ENCODE assay signal across 17 mouse cellular contexts in genomic region chr15:79364120-79364519, GRCm38 (mm10). TPM values are rescaled to one million over a fixed set of nuclear protein-coding genes. Genes with fewer than 3 reads are reported as not detected.
DNase-seq lines count a peak whose midpoint lies in the region; ATAC-seq and TF ChIP-seq lines count a peak whose summit lies in the region.
"Had no signal": no experiment of that assay in that cellular context is flagged by ENCODE, and none has a peak within 500 bp of the region (broad histone marks: within the 10 kb centered on the region; RNA-seq: fewer than 3 reads in every experiment).

No protein-coding gene starts in this region.

- H3K36me3 ChIP-seq in heart, embryonic 11.5 days (ENCODE audit: control insufficient read depth, insufficient read depth, low read length), result peaks cover 24% of the 10 kb centered on the region
- peaks cover 54% of the 10 kb centered on the region for H3K36me3 ChIP-seq in kidney, embryonic 14.5 days (ENCODE audit: control insufficient read depth, insufficient read depth, low read length)
- peaks cover 41% of the 10 kb centered on the region for H3K36me3 ChIP-seq in kidney, embryonic 16.5 days (ENCODE audit: insufficient read depth, low read length)
- H3K36me3 ChIP-seq in E14TG2a.4 (ENCODE audit: insufficient read depth, low read length), result peaks cover 96% of the 10 kb centered on the region
- peaks cover 85% of the 10 kb centered on the region for H3K36me3 ChIP-seq in limb, embryonic 10.5 days

- no peak overlapping the region for H3K4me3 ChIP-seq in heart, embryonic 11.5 days (ENCODE audit: low read depth, low read length)
- H3K4me3 ChIP-seq in kidney, embryonic 14.5 days (ENCODE audit: low read length), result no peak overlapping the region
- H3K4me3 ChIP-seq in kidney, embryonic 16.5 days (ENCODE audit: low read length), result no peak overlapping the region
- H3K4me3 ChIP-seq in E14TG2a.4 (replicated peaks; ENCODE audit: low read length), result peak overlapping the region; percentile 35; the same call in 1 of the 2 replicates
- H3K4me3 ChIP-seq in limb, embryonic 10.5 days, result no peak overlapping the region
- H3K4me3 ChIP-seq: forebrain, embryonic 15.5 days; hindbrain, embryonic 15.5 days had no signal

- 0 out of 2 replicates have a peak overlapping the region, but pooled peaks have one; percentile 17 for H3K27ac ChIP-seq in heart, embryonic 11.5 days (ENCODE audit: low read depth, low read length)
- H3K27ac ChIP-seq in kidney, embryonic 14.5 days (ENCODE audit: low read depth, low read length), result peak overlapping the region; percentile 24; the same call in 1 of the 2 replicates
- H3K27ac ChIP-seq in kidney, embryonic 16.5 days (ENCODE audit: low read length), result no peak overlapping the region
- 0 out of 2 replicates have a peak overlapping the region, but pooled peaks have one; percentile 2 for H3K27ac ChIP-seq in limb, embryonic 10.5 days
- H3K27ac ChIP-seq: forebrain, embryonic 15.5 days; hindbrain, embryonic 15.5 days had no signal

- no peaks in the 10 kb centered on the region for H3K9me3 ChIP-seq in heart, embryonic 11.5 days (replicated peaks; ENCODE audit: control insufficient read depth, low read length)
- no peaks in the 10 kb centered on the region for H3K9me3 ChIP-seq in kidney, embryonic 14.5 days (ENCODE audit: control insufficient read depth, low read length)
- no peaks in the 10 kb centered on the region for H3K9me3 ChIP-seq in kidney, embryonic 16.5 days (ENCODE audit: low read length)
- H3K9me3 ChIP-seq in E14TG2a.4 (ENCODE audit: low read length), result no peaks in the 10 kb centered on the region
- no peaks in the 10 kb centered on the region for H3K9me3 ChIP-seq in limb, embryonic 10.5 days (replicated peaks)
- H3K9me3 ChIP-seq: forebrain, embryonic 15.5 days; G1E; hindbrain, embryonic 15.5 days had no signal

- 57% methylated on average over 6 of the region's 6 CpGs for WGBS in heart, embryonic 11.5 days (ENCODE audit: insufficient replicate concordance)
- WGBS in kidney, embryonic 14.5 days, result 61% methylated on average over 6 of the region's 6 CpGs
- 62% methylated on average over 6 of the region's 6 CpGs for whole genome bisulfite sequencing in kidney, embryonic 16.5 days
- WGBS in limb, embryonic 10.5 days, result 75% methylated on average over 6 of the region's 6 CpGs

- no peaks in the 10 kb centered on the region for H3K27me3 ChIP-seq in heart, embryonic 11.5 days (ENCODE audit: control insufficient read depth, insufficient read depth, low read length)
- no peaks in the 10 kb centered on the region for H3K27me3 ChIP-seq in kidney, embryonic 14.5 days (ENCODE audit: control insufficient read depth, insufficient read depth, low read length)
- H3K27me3 ChIP-seq in kidney, embryonic 16.5 days (ENCODE audit: insufficient read depth, low read length), result no peaks in the 10 kb centered on the region
- no peaks in the 10 kb centered on the region for H3K27me3 ChIP-seq in E14TG2a.4 (ENCODE audit: insufficient read depth, low read length)
- no peaks in the 10 kb centered on the region for H3K27me3 ChIP-seq in limb, embryonic 10.5 days (ENCODE audit: low read depth, poor library complexity, severe bottlenecking)
- H3K27me3 ChIP-seq: forebrain, embryonic 15.5 days; hindbrain, embryonic 15.5 days had no signal

- DNase-seq in heart, postnatal 36 days, result no peak
- no peak for DNase-seq in limb, embryonic 10.5 days (ENCODE audit: low spot score)
- DNase-seq in right cerebral cortex, adult 18-20 months, result no peak
- DNase-seq: adrenal gland, adult 8-10 months; adrenal gland, postnatal 36 days; cerebellum, adult 2 months; cerebellum, postnatal 10 days; gastrocnemius, postnatal 36 days; heart, postnatal 10 days had no signal

- no peak overlapping the region for H3K4me2 ChIP-seq in heart, embryonic 11.5 days
- no peak overlapping the region for H3K4me2 ChIP-seq in kidney, embryonic 14.5 days (replicated peaks; ENCODE audit: low read depth, low read length)
- no peak overlapping the region for H3K4me2 ChIP-seq in kidney, embryonic 16.5 days (replicated peaks; ENCODE audit: low read depth, low read length)
- H3K4me2 ChIP-seq: forebrain, embryonic 15.5 days; hindbrain, embryonic 15.5 days had no signal

- no peak for ATAC-seq in heart, embryonic 11.5 days (replicated peaks; ENCODE audit: insufficient number of reproducible peaks, low FRiP score, low TSS enrichment)
- ATAC-seq in kidney, embryonic 14.5 days (ENCODE audit: low FRiP score, low TSS enrichment), result no peak
- no peak for ATAC-seq in kidney, embryonic 16.5 days (ENCODE audit: low FRiP score, low TSS enrichment)
- ATAC-seq: forebrain, embryonic 15.5 days; intestine, embryonic 16.5 days had no signal

- H3K9ac ChIP-seq in heart, embryonic 11.5 days (ENCODE audit: low read depth, low read length), result peak overlapping the region; percentile 2; the same call in 1 of the 2 replicates
- no peak overlapping the region for H3K9ac ChIP-seq in kidney, embryonic 14.5 days (ENCODE audit: low read depth, low read length)
- H3K9ac ChIP-seq in kidney, embryonic 16.5 days (replicated peaks; ENCODE audit: low read length), result no peak overlapping the region
- H3K9ac ChIP-seq: forebrain, embryonic 15.5 days; hindbrain, embryonic 15.5 days had no signal

- peaks cover 43% of the 10 kb centered on the region for H3K4me1 ChIP-seq in heart, embryonic 11.5 days (ENCODE audit: control insufficient read depth, insufficient read depth, low read length)
- H3K4me1 ChIP-seq in kidney, embryonic 14.5 days (ENCODE audit: control insufficient read depth, insufficient read depth, low read length), result peaks cover 37% of the 10 kb centered on the region
- peaks cover 43% of the 10 kb centered on the region for H3K4me1 ChIP-seq in kidney, embryonic 16.5 days (ENCODE audit: insufficient read depth, low read length)
- peaks cover 84% of the 10 kb centered on the region for H3K4me1 ChIP-seq in E14TG2a.4 (replicated peaks; ENCODE audit: low read depth, low read length)
- H3K4me1 ChIP-seq in limb, embryonic 10.5 days, result peaks cover 28% of the 10 kb centered on the region
- H3K4me1 ChIP-seq: forebrain, embryonic 15.5 days had no signal

- TF ChIP-seq CTCF in E14TG2a.4 (conservative IDR thresholded peaks at IDR 0.05; ENCODE audit: low read length), result no peak

- intact Hi-C loops in heart, postnatal 36 days (cut with DNase I), result no loop called here

RNA-seq across cellular contexts. Expression of gene Maff, which starts 17.7 kb away (rescaled TPM):
- polyA plus RNA-seq in heart, embryonic 11.5 days (2014; fragmentation: Nextera tagmentation; extraction: Ambion mirVana), result 3.0 and 3.3 TPM in 2 replicates
- 10 to 100 TPM in 1 of 2 experiments, 1 to 10 TPM in 1; 9.0 to 10.5 TPM for total RNA-seq in heart, postnatal 36 days (2021)
- 3.4 and 3.6 TPM in 2 replicates for polyA plus RNA-seq in kidney, embryonic 14.5 days (2014; fragmentation: Nextera tagmentation; extraction: Ambion mirVana)
- 3.7 and 4.0 TPM in 2 replicates for polyA plus RNA-seq in kidney, embryonic 16.5 days (2015; fragmentation: Nextera tagmentation; extraction: Ambion mirVana)
- 1.2 and 1.5 TPM in 2 replicates for polyA plus RNA-seq in limb, embryonic 10.5 days (2016; fragmentation: Nextera tagmentation; extraction: Ambion mirVana)

RNA-seq across cellular contexts. Expression of gene Pla2g6, which starts 35.9 kb away (rescaled TPM):
- 11.6 and 12.9 TPM in 2 replicates for polyA plus RNA-seq in heart, embryonic 11.5 days (2014; fragmentation: Nextera tagmentation; extraction: Ambion mirVana)
- total RNA-seq in heart, postnatal 36 days (2021), result 1 to 10 TPM; 8.1 to 8.7 TPM
- 10.9 and 17.0 TPM in 2 replicates for polyA plus RNA-seq in kidney, embryonic 14.5 days (2014; fragmentation: Nextera tagmentation; extraction: Ambion mirVana)
- polyA plus RNA-seq in kidney, embryonic 16.5 days (2015; fragmentation: Nextera tagmentation; extraction: Ambion mirVana), result 18.3 and 21.1 TPM in 2 replicates
- polyA plus RNA-seq in limb, embryonic 10.5 days (2016; fragmentation: Nextera tagmentation; extraction: Ambion mirVana), result 17.0 and 18.2 TPM in 2 replicates

RNA-seq across cellular contexts. Expression of gene Tmem184b, which starts 39.2 kb away (rescaled TPM):
- polyA plus RNA-seq in heart, embryonic 11.5 days (2014; fragmentation: Nextera tagmentation; extraction: Ambion mirVana), result 55.0 and 56.5 TPM in 2 replicates
- total RNA-seq in heart, postnatal 36 days (2021), result 10 to 100 TPM; 37.0 to 43.0 TPM
- polyA plus RNA-seq in kidney, embryonic 14.5 days (2014; fragmentation: Nextera tagmentation; extraction: Ambion mirVana), result 45.8 and 63.1 TPM in 2 replicates
- 75.0 and 80.5 TPM in 2 replicates for polyA plus RNA-seq in kidney, embryonic 16.5 days (2015; fragmentation: Nextera tagmentation; extraction: Ambion mirVana)
- 63.5 and 74.8 TPM in 2 replicates for polyA plus RNA-seq in limb, embryonic 10.5 days (2016; fragmentation: Nextera tagmentation; extraction: Ambion mirVana)
